In genomic region chr7:143583956-143584355, GRCm38 (mm10) we compare ENCODE assay signal across 8 mouse cellular contexts. TPM values are rescaled to one million over a fixed set of nuclear protein-coding genes. Genes with fewer than 3 reads are reported as not detected.
DNase-seq lines count a peak whose midpoint lies in the region; ATAC-seq and TF ChIP-seq lines count a peak whose summit lies in the region.

No protein-coding gene starts in this region.

- WGBS in liver, embryonic 12.5 days (ENCODE audit: insufficient replicate concordance), result 39% methylated on average over 3 of the region's 3 CpGs
- 52% methylated on average over 3 of the region's 3 CpGs for WGBS in liver, adult 2 months

- TF ChIP-seq CTCF in liver, adult 2 months (IDR thresholded peaks at IDR 0.05; ENCODE audit: low read depth, low read length), result peak; percentile 88

- H3K9me3 ChIP-seq in liver, embryonic 12.5 days (replicated peaks), result no peaks in the 10 kb centered on the region

- no peak overlapping the region for H3K4me3 ChIP-seq in liver, embryonic 12.5 days
- H3K4me3 ChIP-seq in liver, adult 2 months (ENCODE audit: insufficient read depth, low read depth, low read length), result no peak overlapping the region

- H3K4me1 ChIP-seq in liver, embryonic 12.5 days, result peaks cover 3% of the 10 kb centered on the region; the same call in 1 of the 2 replicates
- H3K4me1 ChIP-seq in liver, adult 2 months (ENCODE audit: control insufficient read depth, insufficient read depth, low read length), result no peaks in the 10 kb centered on the region

- ATAC-seq in liver, embryonic 12.5 days, result no peak
- peak; percentile 95 for ATAC-seq in common myeloid progenitor, adult 5-6 weeks (replicated peaks; ENCODE audit: low read depth, poor library complexity, severe bottlenecking)
- ATAC-seq in hematopoietic stem cell, adult 5-6 weeks (replicated peaks in 1 of 2; ENCODE audit: insufficient read depth in 1 of 2, low FRiP score in 2 of 2, low TSS enrichment in 1 of 2, low read depth in 1 of 2, poor library complexity in 2 of 2, severe bottlenecking in 2 of 2), result peak; percentile 61 to 79

- H3K9ac ChIP-seq in liver, embryonic 12.5 days, result no peak overlapping the region
- no peak overlapping the region for H3K9ac ChIP-seq in liver, adult 2 months (ENCODE audit: low read depth, low read length)

- H3K36me3 ChIP-seq in liver, embryonic 12.5 days, result peaks cover 100% of the 10 kb centered on the region
- peaks cover 38% of the 10 kb centered on the region for H3K36me3 ChIP-seq in liver, adult 2 months (ENCODE audit: control insufficient read depth, insufficient read depth, low read length)

- H3K4me2 ChIP-seq in liver, embryonic 12.5 days, result no peak overlapping the region

- no peak overlapping the region for H3K27ac ChIP-seq in liver, embryonic 12.5 days
- no peak overlapping the region for H3K27ac ChIP-seq in liver, adult 2 months (replicated peaks; ENCODE audit: insufficient read depth, low read depth, low read length)

- no peaks in the 10 kb centered on the region for H3K79me2 ChIP-seq in liver, adult 2 months (ENCODE audit: control insufficient read depth, insufficient read depth, low read length)

- DNase-seq in liver (peak; percentile 74), WW6 (ENCODE audit: low read depth, low spot score) (peak; percentile 28)
- peak; percentile 32 for DNase-seq in liver, adult 2 months (ENCODE audit: extremely low read depth, low read depth, low spot score)
- DNase-seq in retina, embryonic 14.5 days (ENCODE audit: low spot score), result peak; percentile 76
- peak; percentile 43 for DNase-seq in urinary bladder, adult 2 months (ENCODE audit: low spot score)

- H3K27me3 ChIP-seq in liver, embryonic 12.5 days (replicated peaks), result no peaks in the 10 kb centered on the region
- no peaks in the 10 kb centered on the region for H3K27me3 ChIP-seq in liver, adult 2 months (ENCODE audit: control insufficient read depth, insufficient read depth, low read length)

- no peak for TF ChIP-seq POLR2A in liver, adult 2 months (IDR thresholded peaks at IDR 0.05; ENCODE audit: extremely low read depth, insufficient read depth, low read length)

RNA-seq across cellular contexts. Expression of gene Cars, which starts 15.9 kb away (rescaled TPM):
- polyA plus RNA-seq in liver, embryonic 12.5 days (2016; fragmentation: Nextera tagmentation; extraction: Ambion mirVana), result 79.5 and 83.4 TPM in 2 replicates
- total RNA-seq in common myeloid progenitor, adult 5-6 weeks (2017), result 51.1 and 63.9 TPM in 2 replicates
- total RNA-seq in hematopoietic stem cell, adult 5-6 weeks (2017), result 57.2 and 77.7 TPM in 2 replicates
- 13.6 and 17.9 TPM in 2 replicates for total RNA-seq in liver, adult 2 months (2014; rRNA removed)
- 15.2 and 20.0 TPM in 2 replicates for polyA plus RNA-seq in liver, adult 2 months (2012; rRNA removed)
- 29.1 and 30.1 TPM in 2 replicates for polyA plus RNA-seq in urinary bladder, adult 2 months (2012; rRNA removed)

RNA-seq across cellular contexts. Expression of gene Nap1l4, which starts 35.0 kb away (rescaled TPM):
- polyA plus RNA-seq in liver, embryonic 12.5 days (2016; fragmentation: Nextera tagmentation; extraction: Ambion mirVana), result 129 and 131 TPM in 2 replicates
- 151 and 177 TPM in 2 replicates for total RNA-seq in common myeloid progenitor, adult 5-6 weeks (2017)
- total RNA-seq in hematopoietic stem cell, adult 5-6 weeks (2017), result 151 and 212 TPM in 2 replicates
- 40.7 and 42.0 TPM in 2 replicates for total RNA-seq in liver, adult 2 months (2014; rRNA removed)
- 24.0 and 25.7 TPM in 2 replicates for polyA plus RNA-seq in liver, adult 2 months (2012; rRNA removed)
- polyA plus RNA-seq in urinary bladder, adult 2 months (2012; rRNA removed), result 133 and 136 TPM in 2 replicates

RNA-seq across cellular contexts. Expression of gene Tnfrsf26, which starts 44.6 kb away (rescaled TPM):
- 0.58 and 0.61 TPM in 2 replicates for polyA plus RNA-seq in liver, embryonic 12.5 days (2016; fragmentation: Nextera tagmentation; extraction: Ambion mirVana)
- 8.0 and 10.3 TPM in 2 replicates for total RNA-seq in common myeloid progenitor, adult 5-6 weeks (2017)
- 21.4 and 26.1 TPM in 2 replicates for total RNA-seq in hematopoietic stem cell, adult 5-6 weeks (2017)
- total RNA-seq in liver, adult 2 months (2014; rRNA removed), result 0.37 and 0.87 TPM in 2 replicates
- 0.12 and 0.26 TPM in 2 replicates for polyA plus RNA-seq in liver, adult 2 months (2012; rRNA removed)
- polyA plus RNA-seq in urinary bladder, adult 2 months (2012; rRNA removed), result 1.4 and 1.6 TPM in 2 replicates
